Mouse (Mus musculus) heart, postnatal 0 days (tissue): ENCODE data around the gene Mbd6. TPM values are rescaled to one million over a fixed set of nuclear protein-coding genes. Genes with fewer than 3 reads are reported as not detected.

ENCODE experiments used
- ATAC-seq: fragments of 200-750 bp; cut with Nextera tagmentation; 2 replicates; pipeline ENCODE4 v1.8.0; 2017; ENCODE audit warnings: low read depth, moderate number of reproducible peaks, moderate library complexity; ENCODE audit not compliant: insufficient read depth
- DNase-seq: peaks from one replicate; pipeline ENCODE4 v3.0.0-alpha.2; 2016; ENCODE audit warnings: low spot score
- H3K27ac ChIP-seq: fragments of 300-500 bp; sonication (generic); 2 replicates; pipeline ENCODE4 v1.5.1; 2014; ENCODE audit warnings: low read depth, mild to moderate bottlenecking
- H3K27me3 ChIP-seq: fragments of 300-500 bp; sonication (generic); 2 replicates; pipeline ENCODE4 v1.6.1; 2014; ENCODE audit warnings: low read length, mixed read lengths; ENCODE audit not compliant: control insufficient read depth, insufficient read depth
- H3K36me3 ChIP-seq: fragments of 300-500 bp; sonication (generic); replicated peaks from 2 replicates; pipeline ENCODE4 v1.6.1; 2014; ENCODE audit warnings: low read length, mixed read lengths; ENCODE audit not compliant: control insufficient read depth, insufficient read depth
- H3K4me1 ChIP-seq: fragments of 300-500 bp; sonication (generic); 2 replicates; pipeline ENCODE4 v1.6.1; 2014; ENCODE audit warnings: antibody characterized with exemption; ENCODE audit not compliant: control insufficient read depth, insufficient read depth
- H3K4me2 ChIP-seq: fragments of 300-500 bp; sonication (generic); 2 replicates; pipeline ENCODE4 v1.6.1; 2014; ENCODE audit warnings: low read depth, mild to moderate bottlenecking, low read length, moderate library complexity
- H3K4me3 ChIP-seq: fragments of 300-500 bp; sonication (generic); 2 replicates; pipeline ENCODE4 v1.5.1; 2014; ENCODE audit warnings: low read depth, low read length
- H3K9ac ChIP-seq: fragments of 300-500 bp; sonication (generic); replicated peaks from 2 replicates; pipeline ENCODE4 v1.6.1; 2014; ENCODE audit warnings: low read depth, low read length, mixed read lengths
- H3K9me3 ChIP-seq: fragments of 300-500 bp; sonication (generic); replicated peaks from 2 replicates; pipeline ENCODE4 v1.6.1; 2016; ENCODE audit warnings: low read length; ENCODE audit not compliant: control insufficient read depth
- CTCF ChIP-seq: IDR thresholded peaks from 2 replicates; pipeline ENCODE4 v1.5.1; 2016; ENCODE audit warnings: antibody characterized with exemption, control low read depth, low read depth
- EP300 ChIP-seq: IDR thresholded peaks from 2 replicates; pipeline ENCODE4 v1.6.1; 2016; ENCODE audit warnings: antibody characterized with exemption, low read depth
- WGBS: fragments of 180-500 bp; shearing (Covaris S2); extraction: QIAGEN DNeasy Blood & Tissue Kit; methylation state at CpG from one replicate; pipeline ENCODE4 v1.1.7; 2014; 5-methylcytosine and 5-hydroxymethylcytosine counted together
- polyA plus RNA-seq: library from polyadenylated mRNA; unstranded; fragments of >200 nt; fragmentation: Nextera tagmentation; extraction: Ambion mirVana; gene quantifications from 2 replicates; pipeline ENCODE4 v1.2.1, GENCODE M21; 2015
- total RNA-seq: library from RNA; depleted of rRNA; stranded (reverse); fragments of >200 nt; gene quantifications from 2 replicates; pipeline ENCODE4 v1.2.3, GENCODE M21; 2014; ENCODE audit warnings: low replicate concordance

Mbd6 gene
- total and polyA plus RNA-seq, 2 experiments from 2014 or later: 6.5 to 8.7 TPM

- TF ChIP-seq EP300: no peak
- ATAC-seq: no peak
- Histone ChIP-seq H3K27me3 (no peaks in the 10 kb centered on the region), H3K9ac (no peak overlapping the region), H3K36me3 (peaks cover 100% of the 10 kb centered on the region), H3K27ac (no peak overlapping the region), H3K4me3 (no peak overlapping the region), H3K4me2 (no peak overlapping the region), H3K9me3 (no peaks in the 10 kb centered on the region), H3K4me1 (no peaks in the 10 kb centered on the region; the same call in 1 of the 2 replicates)
- DNase-seq: no peak
- 82% methylated on average over 8 of the region's 8 CpGs for WGBS
Observed at GRCm38 (mm10) chr10:127281316-127281715, 7.5 kb downstream of the Mbd6 start.

- ATAC-seq (no peak), DNase-seq (no peak)
- Histone ChIP-seq H3K4me3 (no peak overlapping the region), H3K9ac (no peak overlapping the region), H3K27me3 (no peaks in the 10 kb centered on the region), H3K36me3 (peaks cover 100% of the 10 kb centered on the region), H3K9me3 (no peaks in the 10 kb centered on the region), H3K4me2 (no peak overlapping the region), H3K27ac (no peak overlapping the region), H3K4me1 (no peaks in the 10 kb centered on the region; the same call in 1 of the 2 replicates)
- TF ChIP-seq EP300: no peak
- 0 out of 2 replicates have a peak, but pooled peaks have one; percentile 2 for TF ChIP-seq CTCF
- 100% methylated on average over 2 of the region's 2 CpGs for WGBS
Observed at GRCm38 (mm10) chr10:127279730-127280129, 9.1 kb downstream of the Mbd6 start.

- ATAC-seq (no peak), DNase-seq (no peak)
- Histone ChIP-seq H3K27ac (no peak overlapping the region), H3K27me3 (no peaks in the 10 kb centered on the region), H3K9me3 (no peaks in the 10 kb centered on the region), H3K4me2 (no peak overlapping the region), H3K4me1 (no peaks in the 10 kb centered on the region), H3K36me3 (peaks cover 85% of the 10 kb centered on the region), H3K4me3 (no peak overlapping the region), H3K9ac (no peak overlapping the region)
- TF ChIP-seq CTCF (no peak), EP300 (no peak)
- 90% methylated on average over 11 of the region's 11 CpGs for WGBS
Observed at GRCm38 (mm10) chr10:127274261-127275022, 14.4 kb downstream of the Mbd6 start.

- no peak for DNase-seq
- H3K4me1 ChIP-seq: peaks cover 11% of the 10 kb centered on the region
- WGBS: 86% methylated on average over 5 of the region's 5 CpGs
- no peak overlapping the region for H3K9ac ChIP-seq
- no peaks in the 10 kb centered on the region for H3K9me3 ChIP-seq
- no peak overlapping the region for H3K4me3 ChIP-seq
- TF ChIP-seq CTCF: no peak
- TF ChIP-seq EP300: no peak
- H3K27me3 ChIP-seq: no peaks in the 10 kb centered on the region
- ATAC-seq: no peak
- H3K4me2 ChIP-seq: no peak overlapping the region
- H3K27ac ChIP-seq: no peak overlapping the region
- peaks cover 70% of the 10 kb centered on the region for H3K36me3 ChIP-seq
Observed at GRCm38 (mm10) chr10:127272371-127272770, 16.4 kb downstream of the Mbd6 start.

- H3K27ac ChIP-seq: no peak overlapping the region
- no peak overlapping the region for H3K9ac ChIP-seq
- H3K4me3 ChIP-seq: no peak overlapping the region
- peaks cover 17% of the 10 kb centered on the region for H3K4me1 ChIP-seq
- ATAC-seq (no peak), DNase-seq (no peak)
- TF ChIP-seq CTCF (no peak), EP300 (no peak)
- H3K36me3 ChIP-seq: peaks cover 45% of the 10 kb centered on the region
- H3K27me3 ChIP-seq: no peaks in the 10 kb centered on the region
- no peak overlapping the region for H3K4me2 ChIP-seq
- H3K9me3 ChIP-seq: no peaks in the 10 kb centered on the region
- 78% methylated on average over 4 of the region's 4 CpGs for WGBS
Observed at GRCm38 (mm10) chr10:127269884-127270283, 18.9 kb downstream of the Mbd6 start.

- peaks cover 38% of the 10 kb centered on the region for H3K36me3 ChIP-seq
- H3K9ac ChIP-seq: no peak overlapping the region
- no peaks in the 10 kb centered on the region for H3K9me3 ChIP-seq
- peak overlapping the region; percentile 52; the same call in 1 of the 2 replicates for H3K27ac ChIP-seq
- no peak overlapping the region for H3K4me3 ChIP-seq
- ATAC-seq: no peak
- H3K27me3 ChIP-seq: peaks cover 4% of the 10 kb centered on the region; the same call in 1 of the 2 replicates
- DNase-seq: no peak
- peaks cover 17% of the 10 kb centered on the region for H3K4me1 ChIP-seq
- no peak overlapping the region for H3K4me2 ChIP-seq
- 63% methylated on average over 12 of the region's 12 CpGs for WGBS
- no peak for TF ChIP-seq CTCF
- no peak for TF ChIP-seq EP300
Observed at GRCm38 (mm10) chr10:127269036-127269435, 19.8 kb downstream of the Mbd6 start.
